Mouse (Mus musculus) hindbrain, postnatal 0 days (tissue): ENCODE results near the gene Gm20388. TPM values are rescaled to one million over a fixed set of nuclear protein-coding genes. Genes with fewer than 3 reads are reported as not detected.
A peak's percentile ranks its signal among the peaks of the same experiment; 100 is the strongest.

Source experiments
- ATAC-seq: fragments of 200-750 bp; cut with Nextera tagmentation; 2 replicates; pipeline ENCODE4 v1.8.0; 2017; ENCODE audit warnings: mild to moderate bottlenecking, moderate TSS enrichment, moderate library complexity
- DNase-seq: peaks from one replicate; pipeline ENCODE4 v3.0.0-alpha.2; 2015; ENCODE audit warnings: low spot score
- H3K27ac ChIP-seq: fragments of 300-500 bp; sonication (generic); 2 replicates; pipeline ENCODE4 v1.5.1; 2014; ENCODE audit warnings: mild to moderate bottlenecking
- H3K27me3 ChIP-seq: fragments of 300-500 bp; sonication (generic); 2 replicates; pipeline ENCODE4 v1.6.1; 2014; ENCODE audit warnings: low read length, mixed read lengths; ENCODE audit not compliant: insufficient read depth
- H3K36me3 ChIP-seq: fragments of 300-500 bp; sonication (generic); 2 replicates; pipeline ENCODE4 v1.6.1; 2014; ENCODE audit warnings: low read length, mixed read lengths; ENCODE audit not compliant: insufficient read depth
- H3K4me1 ChIP-seq: fragments of 300-500 bp; sonication (generic); 2 replicates; pipeline ENCODE4 v1.6.1; 2014; ENCODE audit warnings: antibody characterized with exemption, low read length, mixed read lengths; ENCODE audit not compliant: insufficient read depth
- H3K4me2 ChIP-seq: fragments of 300-500 bp; sonication (generic); 2 replicates; pipeline ENCODE4 v1.6.1; 2014; ENCODE audit warnings: low read depth, mild to moderate bottlenecking, low read length, moderate library complexity, mixed read lengths
- H3K4me3 ChIP-seq: fragments of 300-500 bp; sonication (generic); 2 replicates; pipeline ENCODE4 v1.5.1; 2014; ENCODE audit warnings: low read length
- H3K9ac ChIP-seq: fragments of 300-500 bp; sonication (generic); replicated peaks from 2 replicates; pipeline ENCODE4 v1.6.1; 2014; ENCODE audit warnings: mild to moderate bottlenecking, low read length, moderate library complexity, mixed read lengths
- H3K9me3 ChIP-seq: fragments of 300-500 bp; sonication (generic); 2 replicates; pipeline ENCODE4 v1.6.1; 2016; ENCODE audit warnings: low read length, mixed read lengths
- CTCF ChIP-seq: IDR thresholded peaks from 2 replicates; pipeline ENCODE4 v1.5.1; 2016; ENCODE audit warnings: antibody characterized with exemption, control low read depth, low read depth
- WGBS: fragments of 180-500 bp; shearing (Covaris S2); extraction: QIAGEN DNeasy Blood & Tissue Kit; methylation state at CpG from one replicate; pipeline ENCODE4 v1.1.7; 2014; 5-methylcytosine and 5-hydroxymethylcytosine counted together
- polyA plus RNA-seq: library from polyadenylated mRNA; unstranded; fragments of >200 nt; fragmentation: Nextera tagmentation; extraction: Ambion mirVana; gene quantifications from 2 replicates; pipeline ENCODE4 v1.2.1, GENCODE M21; 2015
- total RNA-seq: library from RNA; depleted of rRNA; stranded (reverse); fragments of >200 nt; gene quantifications from 2 replicates; pipeline ENCODE4 v1.2.3, GENCODE M21; 2014

Gm20388 gene
- total and polyA plus RNA-seq, 2 experiments from 2014 or later: 71.3 TPM; not detected in 1

- WGBS: 30% methylated on average over 10 of the region's 10 CpGs
- H3K4me2 ChIP-seq: no peak overlapping the region
- H3K4me3 ChIP-seq: no peak overlapping the region
- no peaks in the 10 kb centered on the region for H3K36me3 ChIP-seq
- ATAC-seq (peak; percentile 24; the same call in 1 of the 2 replicates), DNase-seq (peak; percentile 66)
- TF ChIP-seq CTCF: no peak
- no peaks in the 10 kb centered on the region for H3K9me3 ChIP-seq
- H3K4me1 ChIP-seq: peaks cover 48% of the 10 kb centered on the region
- H3K27me3 ChIP-seq: no peaks in the 10 kb centered on the region
- peak overlapping the region; percentile 36; the same call in 1 of the 2 replicates for H3K27ac ChIP-seq
- no peak overlapping the region for H3K9ac ChIP-seq
Observed at GRCm38 (mm10) chr8:120289698-120290181, 379.1 kb downstream of the Gm20388 start.

GRCm38 (mm10) chr8:120290614-120291013, 380.0 kb downstream of the Gm20388 start:
- no peak overlapping the region for H3K9ac ChIP-seq
- TF ChIP-seq CTCF: no peak
- H3K4me2 ChIP-seq: no peak overlapping the region
- no peak overlapping the region for H3K27ac ChIP-seq
- no peaks in the 10 kb centered on the region for H3K27me3 ChIP-seq
- WGBS: 37% methylated on average over 15 of the region's 15 CpGs
- H3K9me3 ChIP-seq: no peaks in the 10 kb centered on the region
- no peaks in the 10 kb centered on the region for H3K36me3 ChIP-seq
- ATAC-seq (no peak), DNase-seq (no peak)
- H3K4me1 ChIP-seq: peaks cover 49% of the 10 kb centered on the region
- no peak overlapping the region for H3K4me3 ChIP-seq

- Histone ChIP-seq H3K9me3 (no peaks in the 10 kb centered on the region), H3K9ac (no peak overlapping the region), H3K4me1 (peaks cover 50% of the 10 kb centered on the region), H3K27me3 (no peaks in the 10 kb centered on the region), H3K4me3 (no peak overlapping the region), H3K27ac (0 out of 2 replicates have a peak overlapping the region, but pooled peaks have one; percentile 8), H3K4me2 (no peak overlapping the region), H3K36me3 (no peaks in the 10 kb centered on the region)
- ATAC-seq (no peak), DNase-seq (no peak)
- no peak for TF ChIP-seq CTCF
- WGBS: 59% methylated on average over 9 of the region's 9 CpGs
Observed at GRCm38 (mm10) chr8:120291650-120292049, 381.0 kb downstream of the Gm20388 start.

- no peak overlapping the region for H3K4me3 ChIP-seq
- peak; percentile 88 for DNase-seq
- ATAC-seq: peak; percentile 80
- H3K4me2 ChIP-seq: no peak overlapping the region
- H3K9ac ChIP-seq: no peak overlapping the region
- H3K27ac ChIP-seq: 0 out of 2 replicates have a peak overlapping the region, but pooled peaks have one; percentile 8
- no peaks in the 10 kb centered on the region for H3K27me3 ChIP-seq
- 33% methylated on average over 8 of the region's 8 CpGs for WGBS
- no peak for TF ChIP-seq CTCF
- no peaks in the 10 kb centered on the region for H3K9me3 ChIP-seq
- H3K4me1 ChIP-seq: peaks cover 50% of the 10 kb centered on the region
- H3K36me3 ChIP-seq: no peaks in the 10 kb centered on the region
Observed at GRCm38 (mm10) chr8:120292316-120293107, 381.9 kb downstream of the Gm20388 start.

- H3K4me2 ChIP-seq: no peak overlapping the region
- peaks cover 49% of the 10 kb centered on the region for H3K4me1 ChIP-seq
- no peak overlapping the region for H3K4me3 ChIP-seq
- no peak for ATAC-seq
- H3K9me3 ChIP-seq: no peaks in the 10 kb centered on the region
- no peak for DNase-seq
- 30% methylated on average over 18 of the region's 18 CpGs for WGBS
- H3K27me3 ChIP-seq: no peaks in the 10 kb centered on the region
- TF ChIP-seq CTCF: peak; percentile 8; the same call in 1 of the 2 replicates
- no peak overlapping the region for H3K9ac ChIP-seq
- peak overlapping the region; percentile 12; the same call in 1 of the 2 replicates for H3K27ac ChIP-seq
- H3K36me3 ChIP-seq: no peaks in the 10 kb centered on the region
Observed at GRCm38 (mm10) chr8:120293421-120294357, 383.0 kb downstream of the Gm20388 start.
